Mouse (Mus musculus): ENCODE results near the gene Hsd3b7.
"Not testable (repeated sequence)": the region's sequence is repeated elsewhere in the genome, so short reads cannot be mapped to it uniquely, and the experiment has no call there.

Hsd3b7 gene

DNA sequence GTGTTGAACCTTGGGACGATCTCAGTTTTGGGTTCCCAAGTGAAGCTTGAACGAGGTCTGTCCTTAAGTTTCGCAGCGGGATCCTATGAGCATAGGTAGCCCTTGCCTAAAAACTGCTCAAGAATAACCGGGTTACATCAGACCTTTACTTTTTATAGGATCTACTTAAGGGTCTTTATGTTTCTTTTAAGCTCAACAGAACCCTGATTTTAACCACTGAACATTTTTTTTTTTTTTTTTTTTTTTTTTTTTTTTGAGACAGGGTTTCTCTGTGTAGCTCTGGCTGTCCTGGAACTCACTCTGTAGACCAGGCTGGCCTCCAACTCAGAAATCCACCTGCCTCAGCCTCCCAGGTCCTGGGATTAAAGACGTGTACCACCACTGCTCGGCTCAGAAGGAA lies 24.6 kb upstream of the Hsd3b7 start:
- DNase-seq (ENCODE audit: low spot score in 2 of 2), result not testable (repeated sequence)

DNA sequence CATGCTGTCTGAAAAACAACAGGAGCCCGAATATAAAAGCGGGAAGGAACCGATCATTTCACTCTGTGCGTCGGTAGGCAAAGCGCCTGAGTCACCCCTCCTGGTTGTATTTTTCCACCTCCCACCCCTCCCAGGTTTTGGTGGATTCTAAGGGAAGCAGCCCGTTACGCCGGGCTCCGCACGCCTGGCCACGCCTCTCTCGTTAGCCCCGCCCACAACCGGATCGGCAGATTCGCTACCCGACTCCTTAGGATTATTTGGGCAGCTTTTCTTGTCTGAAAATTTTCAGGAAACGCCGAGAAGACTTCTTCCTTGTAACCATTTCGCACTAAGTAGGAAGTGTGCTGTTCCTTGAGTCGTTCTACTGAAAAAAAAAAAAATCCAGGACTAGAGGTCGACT lies 24.0 kb upstream of the Hsd3b7 start, which contains the start of gene Setd1a:
Gene Setd1a, plus strand, starts transcription at position 245 of the 400 bp plus-strand sequence.
- DNase-seq (ENCODE audit: low spot score in 2 of 2), result peak; percentile 89 to 90

DNA sequence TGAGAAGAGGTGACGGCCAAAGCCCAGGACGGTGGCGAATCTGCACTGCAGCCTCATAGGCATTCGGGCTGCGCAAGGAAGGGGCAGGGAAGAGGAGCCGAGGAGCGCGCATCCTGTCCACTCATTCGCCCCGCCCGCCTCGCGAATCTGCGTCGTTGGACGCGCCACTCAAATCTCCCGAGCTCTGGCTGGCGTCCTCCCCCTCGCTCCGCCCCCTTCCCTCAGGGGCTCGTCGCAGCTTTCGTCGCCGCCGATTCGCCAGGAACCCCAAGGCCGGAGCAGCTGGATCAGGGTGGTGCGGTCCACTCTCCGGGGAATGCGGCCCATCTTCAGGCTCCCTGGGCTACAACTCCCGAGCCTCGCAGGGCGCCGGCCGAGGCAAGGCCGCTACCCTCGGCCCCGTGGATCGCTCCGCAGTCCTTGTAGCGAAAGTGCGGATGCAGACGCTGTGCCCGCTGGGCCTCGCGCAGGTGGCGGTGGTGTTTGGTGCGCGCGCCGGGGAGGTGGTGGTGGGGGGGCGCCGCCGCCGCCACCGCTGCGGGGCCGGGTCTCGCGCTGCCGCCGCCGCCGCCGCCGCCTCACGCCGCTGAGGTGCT lies 23.4 kb upstream of the Hsd3b7 start:
- DNase-seq (ENCODE audit: low spot score in 2 of 2), result peak; percentile 95 to 97

DNA sequence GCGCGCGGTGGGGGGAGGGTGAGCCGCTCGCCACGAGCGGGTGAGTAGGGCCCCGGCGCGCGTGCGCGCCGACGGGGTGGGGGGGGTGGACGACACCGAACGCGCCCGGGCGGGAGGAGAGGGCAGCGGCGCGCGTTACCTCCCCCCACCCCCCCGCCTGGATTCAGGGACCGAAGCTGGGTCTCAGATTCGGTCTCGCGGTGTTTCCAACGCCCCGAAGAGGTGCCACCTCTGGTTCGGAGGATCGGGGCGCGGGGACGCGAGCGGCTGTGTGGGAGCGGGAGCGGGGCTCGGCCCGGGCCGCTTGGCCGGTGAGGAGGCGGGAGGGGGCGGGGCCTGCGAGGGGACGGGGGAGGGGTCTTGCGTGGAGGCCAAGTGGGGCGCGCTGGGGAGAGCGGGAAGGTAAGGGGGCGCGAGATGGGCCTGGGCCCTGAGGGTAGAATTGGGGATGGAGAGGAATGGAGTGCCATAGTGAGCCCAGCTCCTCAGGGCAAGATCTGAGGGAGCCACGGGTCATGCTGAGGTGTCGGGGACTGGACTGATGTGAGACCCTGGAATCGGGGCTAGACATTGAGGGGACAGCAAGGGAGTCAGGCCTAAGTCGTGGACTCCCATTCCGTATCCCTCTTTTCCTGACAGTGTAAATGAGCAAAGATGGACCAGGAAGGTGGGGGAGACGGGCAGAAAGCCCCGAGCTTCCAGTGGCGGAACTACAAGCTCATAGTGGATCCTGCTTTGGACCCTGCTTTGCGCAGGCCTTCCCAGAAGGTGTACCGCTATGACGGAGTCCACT lies 22.7 kb upstream of the Hsd3b7 start:
- DNase-seq (ENCODE audit: low spot score in 2 of 2), result peak in 1 of 2 experiments; percentile 35

DNA sequence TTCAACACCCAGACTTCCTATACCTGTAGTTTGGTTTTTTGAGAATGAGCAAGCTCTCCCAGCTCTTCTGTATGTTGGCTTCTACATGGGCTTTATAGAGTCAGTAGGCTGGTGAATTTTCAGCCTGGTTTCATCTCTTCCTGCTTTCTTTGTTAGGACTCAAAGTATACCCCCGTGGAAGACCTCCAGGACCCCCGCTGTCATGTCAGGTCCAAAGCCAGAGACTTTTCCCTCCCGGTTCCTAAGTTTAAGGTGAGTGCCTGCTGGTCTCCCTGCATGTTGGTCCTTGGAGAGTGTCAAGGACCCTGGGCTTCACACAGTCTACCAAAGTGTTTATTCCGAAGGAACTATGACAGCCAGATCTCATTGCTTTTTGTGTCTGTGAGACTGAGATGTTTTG lies 22.1 kb upstream of the Hsd3b7 start:
- no peak for DNase-seq (ENCODE audit: low spot score in 2 of 2)

DNA sequence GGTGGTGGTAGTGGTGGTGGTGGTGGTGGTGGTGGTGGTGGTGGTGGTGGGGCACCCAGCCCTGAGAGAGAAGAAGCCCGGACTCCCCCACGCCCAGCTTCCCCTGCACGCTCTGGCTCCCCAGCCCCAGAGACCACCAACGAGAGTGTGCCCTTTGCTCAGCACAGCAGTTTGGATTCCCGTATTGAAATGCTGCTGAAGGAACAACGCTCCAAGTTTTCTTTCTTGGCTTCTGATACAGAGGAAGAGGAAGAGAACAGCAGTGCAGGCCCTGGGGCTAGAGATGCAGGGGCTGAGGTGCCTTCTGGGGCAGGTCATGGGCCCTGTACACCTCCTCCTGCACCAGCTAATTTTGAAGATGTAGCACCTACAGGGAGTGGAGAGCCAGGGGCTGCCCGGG lies 15.1 kb upstream of the Hsd3b7 start, which contains the start of gene Gm49388:
Gene Gm49388, plus strand, starts transcription at position 301 of the 400 bp plus-strand sequence.
- DNase-seq (ENCODE audit: low spot score in 2 of 2), result no peak

DNA sequence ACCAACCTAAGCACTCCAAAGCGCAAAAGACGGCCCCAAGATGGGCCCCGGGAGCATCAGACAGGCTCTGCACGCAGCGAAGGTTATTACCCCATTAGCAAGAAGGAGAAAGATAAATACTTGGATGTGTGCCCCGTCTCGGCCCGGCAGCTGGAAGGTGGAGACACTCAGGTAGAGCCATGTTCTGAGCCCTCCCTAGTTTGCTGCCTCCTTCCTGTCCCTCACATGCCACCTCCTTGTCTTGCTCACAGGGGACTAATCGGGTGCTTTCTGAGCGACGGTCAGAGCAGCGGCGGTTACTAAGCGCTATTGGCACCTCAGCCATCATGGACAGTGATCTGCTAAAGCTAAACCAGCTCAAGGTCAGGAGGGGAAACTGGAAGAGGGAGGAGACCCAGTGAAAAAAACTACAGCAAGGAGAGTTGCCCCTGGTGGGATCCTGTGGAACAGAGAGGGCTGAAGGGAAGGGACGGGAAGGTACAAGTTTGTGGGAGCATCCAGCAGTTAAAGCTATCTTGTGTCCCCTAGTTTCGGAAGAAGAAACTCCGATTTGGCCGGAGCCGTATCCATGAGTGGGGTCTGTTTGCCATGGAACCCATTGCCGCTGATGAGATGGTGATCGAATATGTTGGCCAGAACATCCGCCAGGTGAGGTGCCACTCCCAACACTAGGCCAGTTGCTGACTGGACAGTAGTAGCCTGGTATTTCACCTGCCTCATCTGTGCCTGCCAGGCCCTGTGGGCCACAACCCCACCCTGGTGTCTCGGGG lies 3.1 kb upstream of the Hsd3b7 start:
- no peak for DNase-seq (ENCODE audit: low spot score in 2 of 2)

DNA sequence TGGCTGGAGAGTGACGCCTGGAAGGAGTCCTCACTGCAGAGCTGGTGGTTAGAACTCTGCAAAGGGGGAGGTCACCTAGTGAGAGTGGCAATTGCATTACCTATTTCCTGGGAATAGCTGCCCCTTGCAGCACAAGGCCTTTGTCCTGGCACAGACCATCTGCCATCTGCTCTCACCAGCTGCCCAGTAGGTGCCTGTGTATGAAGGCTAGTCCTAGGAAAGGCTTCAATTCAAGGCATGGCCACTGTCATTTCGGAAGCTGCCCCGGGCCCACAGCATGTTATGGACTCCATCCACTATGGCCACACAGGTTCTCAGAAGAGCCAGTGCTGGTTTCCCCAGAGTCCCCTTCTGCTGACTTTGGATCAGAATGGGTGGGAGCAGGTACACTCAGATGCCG lies 1.8 kb upstream of the Hsd3b7 start:
- no peak for DNase-seq (ENCODE audit: low spot score in 2 of 2)

DNA sequence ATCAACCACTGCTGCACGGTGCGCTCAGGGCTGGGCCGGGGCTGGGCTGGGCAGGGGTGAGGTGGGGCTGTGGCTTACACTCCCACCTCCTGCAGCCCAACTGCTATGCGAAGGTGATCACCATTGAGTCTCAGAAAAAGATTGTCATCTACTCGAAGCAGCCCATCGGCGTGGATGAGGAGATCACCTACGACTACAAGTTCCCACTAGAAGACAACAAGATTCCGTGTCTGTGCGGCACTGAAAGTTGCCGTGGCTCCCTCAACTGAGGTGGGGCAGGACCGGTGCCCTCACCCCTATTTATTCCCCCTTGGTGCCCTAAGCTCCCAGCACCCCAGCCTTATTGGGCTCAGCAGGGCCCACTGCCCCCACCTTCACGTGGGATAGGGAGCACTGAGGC lies 1.2 kb upstream of the Hsd3b7 start:
- no peak for DNase-seq (ENCODE audit: low spot score in 2 of 2)

DNA sequence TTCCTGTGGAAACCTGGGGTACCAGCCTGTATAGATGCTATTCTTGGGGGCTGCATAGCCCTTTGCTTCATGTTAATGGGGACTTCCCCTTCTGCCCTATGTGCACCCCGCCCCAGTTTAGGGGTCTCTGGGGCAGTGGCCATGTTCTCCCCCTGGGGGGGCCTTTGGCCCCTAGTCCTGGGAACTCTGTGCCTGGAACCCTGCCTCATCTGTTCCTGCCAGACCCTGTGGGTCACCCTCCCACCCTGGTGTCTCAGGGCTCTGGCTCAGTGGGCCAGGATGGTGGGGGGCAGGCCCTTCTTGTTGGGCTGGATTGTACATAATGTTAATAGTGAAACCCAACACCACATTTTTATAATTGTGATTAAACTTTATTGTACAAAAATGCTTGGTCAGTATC lies 666 bp upstream of the Hsd3b7 start:
- no peak for DNase-seq (ENCODE audit: low spot score in 2 of 2)

DNA sequence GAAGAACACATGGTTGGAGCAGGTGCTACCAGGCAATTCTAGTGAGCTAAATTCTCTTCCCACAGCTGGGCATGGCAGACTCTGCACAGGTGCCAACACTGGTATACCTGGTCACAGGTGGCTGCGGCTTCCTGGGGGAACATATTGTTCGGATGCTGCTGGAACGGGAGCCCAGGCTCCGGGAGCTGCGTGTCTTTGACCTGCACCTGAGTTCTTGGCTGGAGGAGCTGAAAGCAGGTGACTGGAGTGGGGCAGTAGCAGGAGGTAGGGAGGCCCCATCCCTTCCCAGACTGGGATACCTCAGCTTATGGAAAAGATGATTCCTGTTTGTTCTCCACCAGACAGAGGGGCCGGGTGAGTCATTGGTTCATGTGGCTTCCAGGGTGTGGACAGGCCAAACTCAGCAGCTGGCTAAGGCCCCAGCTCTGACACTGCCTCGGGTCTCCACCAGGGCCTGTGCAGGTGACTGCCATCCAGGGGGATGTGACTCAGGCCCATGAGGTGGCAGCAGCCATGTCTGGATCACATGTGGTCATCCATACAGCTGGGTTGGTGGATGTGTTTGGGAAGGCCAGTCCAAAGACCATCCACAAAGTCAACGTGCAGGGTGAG lies 712 bp downstream of the Hsd3b7 start:
- no peak for DNase-seq (ENCODE audit: low spot score in 2 of 2)

DNA sequence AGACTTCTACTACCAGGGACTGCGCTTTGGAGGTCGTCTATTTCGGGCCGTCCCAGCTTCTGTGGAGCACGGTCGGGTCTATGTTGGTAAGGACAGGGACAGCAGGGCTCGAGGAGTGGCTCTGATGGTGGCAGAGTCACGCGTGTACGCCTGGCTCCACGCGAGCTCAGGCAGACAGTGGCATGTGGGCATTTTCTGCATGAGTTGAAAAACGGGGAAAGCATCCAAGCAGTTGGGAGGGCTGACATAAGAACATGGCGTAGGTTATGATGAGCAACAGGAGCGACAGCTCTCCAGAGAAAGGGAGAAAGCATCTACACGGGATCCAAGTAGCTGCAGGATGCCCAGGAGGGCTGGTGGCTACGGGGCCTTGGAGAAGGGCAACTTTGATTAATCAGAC lies 1.9 kb downstream of the Hsd3b7 start:
- no peak for DNase-seq (ENCODE audit: low spot score in 2 of 2)

DNA sequence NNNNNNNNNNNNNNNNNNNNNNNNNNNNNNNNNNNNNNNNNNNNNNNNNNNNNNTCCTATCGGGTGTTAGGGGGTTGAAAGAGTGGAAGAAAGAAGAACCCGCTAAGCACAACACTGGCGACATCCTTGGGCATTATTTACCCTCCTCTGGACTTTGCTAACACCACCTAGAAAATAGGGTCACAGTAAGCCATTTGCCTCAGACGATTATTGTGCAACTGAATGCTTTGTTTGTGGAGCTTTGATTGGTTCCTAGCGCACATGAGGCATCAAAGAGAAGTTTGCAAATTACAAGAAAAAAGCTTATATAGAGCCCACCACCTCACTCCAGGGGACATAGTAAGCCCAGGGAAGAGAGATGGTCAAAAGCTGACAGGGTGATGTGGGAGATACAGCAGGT lies 8.4 kb downstream of the Hsd3b7 start:
- DNase-seq (ENCODE audit: low spot score in 2 of 2), result no peak

DNA sequence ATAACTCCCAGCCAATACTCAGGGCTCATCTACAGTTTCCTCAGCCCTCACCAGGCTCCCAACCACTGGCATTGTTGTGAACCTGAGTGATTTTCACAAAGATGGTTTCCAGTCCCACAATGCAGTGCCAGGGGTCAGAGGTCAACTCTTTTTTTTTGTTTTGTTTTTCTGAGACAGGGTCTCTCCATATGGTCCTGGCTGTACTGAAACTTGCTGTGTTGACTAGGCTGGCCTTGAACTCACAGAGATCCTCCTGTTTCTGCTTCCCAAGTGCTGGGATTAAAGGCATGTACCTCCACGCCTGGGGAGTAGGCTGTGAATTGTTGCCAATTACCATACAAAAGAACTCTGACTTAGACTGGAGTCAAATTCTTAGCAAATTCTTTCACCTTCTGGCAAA lies 9.4 kb downstream of the Hsd3b7 start:
- DNase-seq (ENCODE audit: low spot score in 2 of 2), result no peak

DNA sequence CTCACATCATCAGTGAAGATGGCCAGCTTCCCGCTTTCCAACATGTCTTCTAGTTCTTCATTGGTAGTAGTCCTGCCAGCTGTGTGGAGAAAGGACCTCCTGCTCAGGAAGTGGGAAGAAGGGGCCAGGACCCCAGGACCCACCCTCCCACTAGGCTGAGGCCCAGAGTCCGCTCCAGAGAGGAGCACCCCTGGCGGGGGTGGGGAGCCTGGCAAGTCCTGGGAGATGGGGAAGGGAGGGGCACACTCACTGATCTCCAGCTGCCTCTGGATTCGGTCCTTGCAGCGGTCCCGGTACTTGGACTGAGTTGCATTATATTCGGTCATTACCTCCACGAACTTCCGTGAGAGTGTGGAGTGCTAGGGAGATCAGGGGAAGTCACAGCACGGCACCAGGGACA lies 10.2 kb downstream of the Hsd3b7 start:
- no peak for DNase-seq (ENCODE audit: low spot score in 2 of 2)

DNA sequence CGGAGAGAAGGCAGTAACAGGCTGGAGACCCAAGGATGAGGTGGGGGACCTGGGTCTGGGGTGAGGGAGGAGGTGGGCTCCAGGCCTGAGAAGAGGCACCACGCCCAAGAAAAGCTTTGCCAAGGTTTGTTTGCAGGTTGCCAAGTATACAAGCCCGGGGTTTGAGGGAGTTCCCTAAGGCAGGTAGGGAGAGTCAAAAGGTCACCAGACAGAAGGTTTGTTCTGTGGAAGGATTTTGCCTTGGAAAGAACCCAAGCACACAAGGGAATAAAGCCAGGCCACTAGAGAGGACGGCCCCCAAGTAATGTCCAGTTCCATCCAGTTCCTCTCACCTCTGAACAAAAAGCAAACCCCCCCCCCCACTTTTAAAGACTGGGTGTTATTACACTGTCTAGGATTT lies 10.8 kb downstream of the Hsd3b7 start:
- no peak for DNase-seq (ENCODE audit: low spot score in 2 of 2)

DNA sequence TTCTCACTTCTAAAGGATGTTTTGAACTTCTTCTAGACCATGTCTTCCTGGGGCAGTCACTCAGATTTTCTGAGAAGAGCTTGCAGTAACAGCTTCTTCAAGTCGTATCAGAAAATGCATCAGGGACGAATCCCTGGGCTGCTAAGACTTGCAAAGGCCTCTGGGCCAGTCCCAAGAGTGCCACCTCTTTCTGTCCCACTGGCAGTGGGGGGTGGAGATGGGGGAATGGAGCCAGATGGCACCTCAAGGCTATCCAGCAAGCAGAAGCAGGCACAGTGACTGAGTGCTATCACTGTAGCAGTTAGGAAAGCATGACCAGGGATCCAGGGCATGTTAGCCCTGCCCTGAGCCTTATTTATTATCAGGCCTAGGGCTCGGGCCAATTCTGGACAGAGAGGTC lies 11.9 kb downstream of the Hsd3b7 start:
- no peak for DNase-seq (ENCODE audit: low spot score in 2 of 2)

DNA sequence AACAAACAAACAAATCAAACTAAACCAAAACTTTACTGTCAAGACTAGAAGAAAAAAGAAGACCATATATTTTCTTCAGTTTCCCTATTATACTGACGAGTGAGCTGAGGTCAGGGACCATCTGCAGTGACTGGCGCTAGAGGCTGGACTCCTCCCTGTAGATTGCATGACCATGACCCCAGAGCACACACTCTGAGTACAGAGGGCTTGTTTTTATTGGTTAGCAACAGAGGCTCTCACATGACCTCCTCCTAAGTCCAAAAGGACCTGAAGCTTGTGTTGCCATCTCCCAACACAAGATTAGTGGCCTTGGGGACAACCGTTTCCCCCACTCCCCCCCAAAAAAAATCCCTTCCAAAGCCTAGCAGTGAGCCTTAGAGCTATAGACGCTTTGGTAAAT lies 13.4 kb downstream of the Hsd3b7 start:
- DNase-seq (ENCODE audit: low spot score in 2 of 2), result no peak

DNA sequence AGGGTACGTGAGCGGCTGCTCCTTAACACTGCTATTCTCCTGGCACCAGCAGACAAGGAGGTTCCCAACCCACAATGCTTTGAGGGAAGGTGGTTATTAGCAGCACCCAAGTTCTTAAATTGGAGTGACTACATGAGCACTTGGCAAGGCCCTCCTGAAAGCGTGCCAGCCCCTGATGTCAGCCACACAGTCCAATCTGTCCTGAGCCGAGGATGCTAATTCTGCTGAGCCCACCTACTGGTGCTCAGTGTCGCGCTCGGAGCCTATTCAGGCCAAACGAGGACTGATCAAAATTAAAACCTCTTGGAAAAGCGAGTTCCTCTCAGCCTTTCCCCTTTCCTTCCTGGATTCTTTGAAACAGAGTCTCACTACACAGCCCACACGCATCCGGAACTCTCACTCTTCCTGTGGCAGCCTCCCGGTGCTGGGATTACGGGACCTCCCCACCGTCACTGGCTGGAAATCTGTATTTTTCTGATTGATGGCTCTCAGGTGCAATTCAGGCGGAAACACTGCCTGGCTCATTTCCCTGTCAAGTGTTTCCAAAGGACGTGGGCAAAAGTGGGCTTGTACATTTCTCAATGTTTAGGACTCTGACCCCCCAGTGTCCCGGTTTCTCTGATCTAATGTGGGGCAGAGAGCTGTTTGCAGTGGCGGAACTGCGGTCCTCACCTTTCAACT lies 14.0 kb downstream of the Hsd3b7 start:
- DNase-seq (ENCODE audit: low spot score in 2 of 2), result peak; percentile 70 to 86

DNA sequence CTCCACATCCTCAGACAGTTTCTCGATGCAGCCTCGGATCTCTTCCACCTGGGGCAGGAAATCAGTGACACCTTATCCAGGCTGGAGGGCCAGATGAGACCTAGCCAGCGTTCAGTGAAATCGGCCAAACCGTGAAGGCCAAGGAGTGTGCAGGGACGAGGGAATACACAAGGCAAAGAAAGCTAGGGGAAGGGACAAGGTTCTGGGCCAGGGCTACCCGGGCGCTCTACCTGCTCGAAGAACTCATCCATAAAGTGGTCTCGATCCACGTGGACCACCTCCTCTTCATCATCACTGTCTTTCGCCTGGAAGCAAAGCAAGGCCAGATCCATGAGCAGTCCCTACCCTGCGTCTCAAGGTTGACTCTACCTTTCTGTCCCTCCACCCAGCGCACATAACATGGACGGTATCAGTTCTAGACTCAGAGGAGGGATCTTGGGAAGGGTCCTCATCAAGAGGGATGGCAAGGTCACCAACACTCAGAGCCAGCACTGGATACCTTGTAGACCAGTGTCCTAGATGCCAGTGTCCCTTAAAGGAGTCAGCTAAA lies 14.8 kb downstream of the Hsd3b7 start:
- DNase-seq (ENCODE audit: low spot score in 2 of 2), result no peak

Measured in right cerebral cortex, adult 2 months (tissue).